Mouse (Mus musculus) liver, adult (tissue): ENCODE results near the gene Arf1.

Source experiments
- GATA4 ChIP-seq: IDR thresholded peaks from 2 replicates; pipeline ENCODE4 v1.6.1; 2014; ENCODE audit warnings: mild to moderate bottlenecking, low read length; ENCODE audit not compliant: insufficient replicate concordance

Gene Arf1

DNA sequence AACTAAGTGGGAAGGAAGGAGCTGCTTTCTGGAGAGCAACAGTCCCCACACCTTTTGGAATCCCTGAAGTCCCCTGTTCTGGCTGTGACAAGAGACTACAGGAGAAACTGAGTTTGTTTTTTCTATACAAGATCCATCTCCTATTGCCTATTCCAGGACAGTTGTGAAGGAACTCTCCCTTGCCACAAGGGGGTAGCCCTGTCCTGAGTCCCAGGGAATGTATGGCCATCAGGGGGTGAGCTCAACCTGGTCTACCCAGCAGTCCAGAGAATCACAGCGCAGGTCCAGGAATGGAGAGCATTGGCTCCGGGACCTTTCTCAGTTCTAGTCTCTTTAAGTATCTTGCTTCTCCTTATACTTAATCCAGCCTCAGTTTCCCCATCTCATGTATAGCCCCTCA is 4.7 kb upstream of the Arf1 start:
- TF ChIP-seq GATA4, result no peak

DNA sequence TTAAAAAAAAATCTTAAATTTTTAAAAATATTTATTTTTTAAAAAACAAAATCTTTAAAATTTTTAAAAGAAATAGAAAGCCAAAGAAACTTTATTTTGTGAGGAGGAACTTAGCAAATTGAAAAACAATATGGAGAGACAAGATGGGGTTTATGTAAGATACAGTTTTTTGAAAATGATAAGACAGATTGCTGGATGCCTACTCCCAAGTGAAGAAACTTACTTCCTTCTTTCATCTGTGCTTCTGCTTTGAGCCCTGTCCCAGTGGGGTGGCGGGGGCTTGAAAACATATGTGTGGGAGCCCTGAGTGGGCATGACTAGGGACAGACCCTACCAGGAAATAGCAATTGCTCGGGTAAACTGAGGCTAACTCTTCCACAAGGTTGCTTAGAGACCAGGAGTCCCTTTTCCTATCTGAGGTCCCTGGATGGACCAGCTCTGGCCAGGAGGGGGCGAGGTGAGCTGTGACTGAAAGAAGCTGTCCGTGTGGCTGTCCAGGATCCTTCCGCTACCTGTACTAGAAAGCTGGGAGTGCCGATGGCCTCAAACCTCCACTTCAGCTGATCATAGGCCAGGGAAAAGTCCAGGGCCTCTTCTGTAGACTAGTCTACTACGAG is 2.2 kb upstream of the Arf1 start:
- TF ChIP-seq GATA4, result no peak

- TF ChIP-seq GATA4, result no peak
Measured at GRCm38 (mm10) chr11:59227604-59228121, 407 bp downstream of the Arf1 start.

DNA sequence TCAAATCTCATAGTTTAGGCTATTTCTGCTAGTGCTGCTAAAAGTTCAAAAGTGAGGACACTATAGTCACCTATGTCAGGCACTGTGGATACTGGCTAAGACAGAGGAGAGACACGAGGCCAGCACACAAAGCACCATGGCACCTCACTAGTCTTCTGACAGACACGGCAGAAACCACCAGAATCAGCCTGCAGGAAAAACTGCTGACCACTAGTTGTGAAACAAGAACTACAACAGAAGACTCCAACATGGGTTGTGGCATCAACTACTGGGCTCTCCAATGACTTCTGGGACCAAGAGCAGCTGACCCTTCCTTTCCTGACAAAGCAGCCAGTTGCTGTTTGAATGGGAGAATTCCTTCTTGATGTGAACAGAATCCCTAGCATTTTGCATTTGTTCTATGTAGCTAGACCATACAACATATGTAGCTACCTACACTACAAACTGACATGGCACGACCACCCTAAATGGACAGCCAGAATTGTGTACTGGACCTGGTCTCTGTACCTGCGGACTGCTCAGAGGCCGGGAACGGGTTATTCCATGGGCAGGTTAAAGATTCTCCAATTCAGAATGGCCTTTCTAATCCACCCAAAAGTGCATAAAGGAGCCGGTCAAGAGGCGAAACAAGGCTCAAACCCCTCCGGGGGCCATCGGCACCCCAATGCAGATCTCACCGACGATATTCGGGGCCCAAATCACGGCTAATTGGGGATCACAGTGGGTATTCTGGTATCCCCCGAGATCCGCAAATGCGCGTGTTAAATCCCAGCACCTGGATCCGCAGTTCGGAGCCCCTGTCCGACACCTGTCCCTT is 1.1 kb downstream of the Arf1 start:
- TF ChIP-seq GATA4, result no peak

- TF ChIP-seq GATA4, result no peak
Measured at GRCm38 (mm10) chr11:59226251-59226650, 1.8 kb downstream of the Arf1 start.

GRCm38 (mm10) chr11:59225167-59225566 is 2.9 kb downstream of the Arf1 start:
- TF ChIP-seq GATA4, result no peak

DNA sequence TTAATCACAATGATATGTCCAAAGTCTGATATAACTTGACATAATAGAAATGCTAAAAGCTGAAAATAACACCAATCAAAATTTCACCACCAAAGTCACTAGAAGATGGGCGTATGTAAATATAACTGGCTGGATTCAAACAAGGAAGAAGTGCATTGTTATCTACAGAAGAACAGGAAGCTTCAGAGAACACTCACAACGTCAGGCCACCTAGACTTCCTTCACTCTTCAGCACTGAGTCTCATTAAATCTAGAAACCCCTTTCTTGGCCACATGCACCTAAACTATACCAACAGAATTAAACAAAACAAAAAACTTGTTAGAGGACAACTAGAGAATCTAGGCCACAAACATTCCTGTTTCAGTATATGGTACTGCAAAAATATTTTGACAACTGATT is 3.6 kb downstream of the Arf1 start:
- TF ChIP-seq GATA4, result no peak

GRCm38 (mm10) chr11:59224025-59224424 is 4.0 kb downstream of the Arf1 start:
- no peak for TF ChIP-seq GATA4

- TF ChIP-seq GATA4, result no peak
Measured at GRCm38 (mm10) chr11:59222306-59222705, 5.8 kb downstream of the Arf1 start.

DNA sequence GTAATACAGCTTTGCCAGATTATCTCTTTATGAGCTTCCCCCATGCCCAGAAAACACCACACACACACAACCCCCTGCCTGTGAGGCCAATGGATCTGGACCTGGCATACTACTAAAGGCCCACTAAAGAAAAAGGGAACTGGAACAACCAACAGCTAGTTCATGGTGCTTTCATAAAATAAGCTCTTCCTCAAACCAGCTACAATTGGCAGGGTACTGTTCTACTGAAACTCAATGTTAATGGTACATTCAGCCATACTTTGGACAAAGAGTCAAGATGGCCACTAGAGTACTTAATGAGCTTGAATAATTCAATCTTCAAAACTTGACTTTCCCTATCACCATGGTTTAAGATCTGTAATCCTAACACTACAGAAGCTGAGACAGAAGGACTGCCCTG is 6.5 kb downstream of the Arf1 start:
- no peak for TF ChIP-seq GATA4

DNA sequence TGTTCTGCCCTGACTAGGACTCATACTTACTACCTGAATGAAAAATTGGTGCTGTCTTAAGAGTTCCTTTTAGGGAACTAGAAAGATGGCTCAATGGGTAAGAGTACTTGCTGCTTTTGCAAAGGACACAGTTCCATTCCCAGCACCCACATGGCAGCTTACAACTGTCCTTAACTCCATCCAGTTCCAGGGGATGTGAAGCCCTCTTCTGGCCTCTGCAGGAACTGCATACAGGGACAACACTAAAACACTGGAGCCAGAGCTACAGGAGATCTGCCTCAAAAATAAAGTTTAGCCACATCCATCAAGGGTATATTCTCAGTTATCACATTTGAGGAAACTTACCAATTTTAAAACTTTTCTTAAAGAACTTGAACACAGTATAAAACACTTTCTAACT is 9.0 kb downstream of the Arf1 start:
- TF ChIP-seq GATA4, result no peak

DNA sequence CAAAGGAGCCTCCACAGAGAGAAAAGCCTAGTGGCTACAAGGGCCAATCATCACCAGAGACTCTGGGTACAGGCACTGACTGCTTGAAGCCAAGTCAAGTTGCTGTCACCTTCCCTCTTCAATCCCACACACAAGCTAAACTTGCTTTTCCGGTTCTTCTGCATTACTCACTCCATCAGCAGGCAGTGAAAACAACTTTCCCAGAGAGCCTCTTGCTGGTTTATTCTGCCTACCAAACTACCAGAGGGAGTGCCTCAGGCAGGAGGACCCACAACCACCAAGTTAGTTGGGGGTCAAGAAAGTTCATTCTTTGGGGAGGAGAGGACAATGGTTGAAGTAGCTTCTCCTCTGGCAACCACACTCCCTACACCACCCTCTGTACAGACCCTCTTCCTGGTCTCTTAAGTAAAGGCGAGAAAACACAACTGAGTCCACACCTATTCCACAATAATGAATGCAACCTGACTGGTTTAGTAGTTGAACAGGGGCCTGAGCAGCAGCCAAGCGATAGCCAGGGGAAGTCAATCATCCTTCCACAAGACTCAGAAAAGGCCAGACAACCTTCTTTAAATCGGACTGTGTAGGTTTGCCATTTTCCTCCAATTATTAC is 9.6 kb downstream of the Arf1 start:
- TF ChIP-seq GATA4, result no peak

- no peak for TF ChIP-seq GATA4
Measured at GRCm38 (mm10) chr11:59216955-59217354, 11.1 kb downstream of the Arf1 start.

- TF ChIP-seq GATA4, result no peak
Measured at GRCm38 (mm10) chr11:59212892-59213494, 15.1 kb downstream of the Arf1 start.

GRCm38 (mm10) chr11:59210020-59210419 is 18.1 kb downstream of the Arf1 start:
- no peak for TF ChIP-seq GATA4

DNA sequence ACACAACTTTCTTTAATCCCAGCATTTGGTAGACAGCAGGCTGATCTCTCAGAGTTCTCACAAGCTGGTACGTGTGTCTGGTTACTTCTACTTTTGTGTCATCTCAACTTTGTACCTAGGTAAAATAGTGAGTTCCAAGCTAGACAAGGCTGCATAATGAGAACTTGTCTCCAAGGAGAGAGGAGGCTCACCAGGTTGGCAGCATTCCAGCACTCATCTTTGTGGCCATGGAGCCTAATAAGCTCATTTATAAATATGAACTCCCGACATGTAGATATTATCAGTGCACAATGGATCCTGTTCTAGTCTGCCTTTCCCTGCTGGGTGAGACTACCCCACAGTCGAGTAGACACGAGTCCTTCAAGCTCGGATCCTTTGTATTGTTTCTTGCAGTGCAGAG is 18.5 kb downstream of the Arf1 start:
- no peak for TF ChIP-seq GATA4
